Mouse (Mus musculus) G1E (cell line): ENCODE measurements around the gene Bahcc1.

Source experiments
- CTCF ChIP-seq: IDR thresholded peaks from 2 replicates; pipeline ENCODE4 v1.5.1; 2012; ENCODE audit warnings: low read depth, low read length, inconsistent platforms, mixed read lengths
- GATA1 ChIP-seq: IDR thresholded peaks from 2 replicates; pipeline ENCODE4 v1.6.1; 2012; ENCODE audit warnings: borderline replicate concordance, low read length, inconsistent platforms, mixed read lengths
- POLR2AphosphoS5 ChIP-seq: IDR thresholded peaks from 2 replicates; pipeline ENCODE4 v1.6.1; 2012; ENCODE audit warnings: low read depth, low read length, inconsistent platforms; ENCODE audit not compliant: insufficient replicate concordance

DNA sequence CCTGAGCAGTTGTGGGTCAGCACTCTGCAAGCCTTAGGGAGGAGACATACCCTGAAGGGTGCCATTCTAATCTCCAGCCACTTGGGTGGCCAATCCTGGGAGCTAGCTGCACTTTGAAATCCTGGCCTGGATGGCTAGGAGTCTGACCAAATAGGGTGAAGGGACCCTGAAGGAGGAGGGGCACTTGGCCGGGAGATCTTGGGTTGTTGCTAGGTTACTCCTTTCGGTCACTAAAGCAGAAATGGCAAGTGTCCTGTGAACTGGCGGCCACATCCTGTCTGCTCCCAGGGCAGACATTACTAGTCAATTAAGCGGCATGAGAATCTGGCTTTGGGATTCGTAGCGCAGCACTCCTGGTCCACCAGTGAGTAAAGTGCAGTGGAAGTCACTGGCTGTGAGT lies 31.3 kb downstream of the Bahcc1 start:
- TF ChIP-seq CTCF (no peak), GATA1 (no peak), POLR2AphosphoS5 (no peak)
